Mouse (Mus musculus) testis, adult 2 months (tissue): Measurements from ENCODE around the gene Parp8. TPM values are rescaled to one million over a fixed set of nuclear protein-coding genes. Genes with fewer than 3 reads are reported as not detected.

Experiments used
- H3K27ac ChIP-seq: fragments of 200-500 bp; 2 replicates; pipeline ENCODE4 v1.5.1; 2012; ENCODE audit warnings: low read depth, low read length; ENCODE audit not compliant: control insufficient read depth, insufficient read depth
- H3K27me3 ChIP-seq: fragments of 200-500 bp; 2 replicates; pipeline ENCODE4 v1.6.1; 2012; ENCODE audit warnings: mild to moderate bottlenecking, low read length, moderate library complexity; ENCODE audit not compliant: control insufficient read depth, insufficient read depth
- H3K36me3 ChIP-seq: fragments of 200-500 bp; 2 replicates; pipeline ENCODE4 v1.6.1; 2012; ENCODE audit warnings: mild to moderate bottlenecking, low read length; ENCODE audit not compliant: control insufficient read depth, insufficient read depth
- H3K4me1 ChIP-seq: fragments of 200-500 bp; 2 replicates; pipeline ENCODE4 v1.6.1; 2012; ENCODE audit warnings: low read length; ENCODE audit not compliant: control insufficient read depth, insufficient read depth
- H3K4me3 ChIP-seq: fragments of 200-500 bp; 2 replicates; pipeline ENCODE4 v1.5.1; 2012; ENCODE audit warnings: low read depth, mild to moderate bottlenecking, low read length, moderate library complexity, mixed read lengths; ENCODE audit not compliant: control insufficient read depth
- CTCF ChIP-seq: fragments of 200-500 bp; IDR thresholded peaks from 2 replicates; pipeline ENCODE4 v1.5.1; 2012; ENCODE audit warnings: low read depth, mild to moderate bottlenecking, inconsistent platforms, low read length, moderate library complexity; ENCODE audit not compliant: control insufficient read depth, insufficient read depth, insufficient replicate concordance
- POLR2A ChIP-seq: fragments of 200-500 bp; IDR thresholded peaks from 2 replicates; pipeline ENCODE4 v1.6.1; 2012; ENCODE audit warnings: low read depth, mild to moderate bottlenecking, inconsistent platforms, low read length, moderate library complexity; ENCODE audit not compliant: control insufficient read depth
- polyA plus RNA-seq: library from polyadenylated mRNA; depleted of rRNA; stranded (reverse); fragments of >200 nt; gene quantifications from 2 replicates; pipeline ENCODE4 v1.2.3, GENCODE M21; 2012

The Parp8 gene
- polyA plus RNA-seq, 1 experiment = 5.8 TPM

DNA sequence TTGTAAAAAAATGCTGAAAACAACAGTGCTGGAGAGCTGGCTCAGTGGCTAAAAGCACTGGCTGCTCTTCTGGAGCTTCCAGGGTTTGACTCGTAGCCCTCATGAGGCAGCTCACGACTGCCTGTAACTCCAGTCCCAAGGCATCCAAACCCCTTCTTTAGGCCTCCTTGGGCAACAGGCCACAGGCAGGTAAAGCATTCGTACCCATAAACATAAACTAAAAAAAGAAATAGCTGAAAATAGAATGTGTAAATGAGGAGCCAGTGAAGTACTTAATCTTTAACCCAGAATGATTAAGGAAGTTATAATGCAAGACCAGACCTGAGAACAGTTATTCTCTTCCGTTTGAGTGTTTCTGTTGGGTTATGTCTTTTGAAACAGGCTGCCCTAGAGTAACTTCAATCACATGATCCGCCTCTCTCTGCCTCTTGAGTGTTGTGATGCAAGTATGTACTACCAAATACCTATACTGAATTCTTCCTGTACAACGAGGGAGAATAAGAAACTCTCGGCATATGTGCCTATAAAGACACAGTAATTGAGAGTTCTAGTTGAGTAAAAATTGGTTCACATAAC lies 53.2 kb downstream of the Parp8 start:
- H3K4me3 ChIP-seq = no peak overlapping the region
- no peak for TF ChIP-seq CTCF
- TF ChIP-seq POLR2A = no peak

DNA sequence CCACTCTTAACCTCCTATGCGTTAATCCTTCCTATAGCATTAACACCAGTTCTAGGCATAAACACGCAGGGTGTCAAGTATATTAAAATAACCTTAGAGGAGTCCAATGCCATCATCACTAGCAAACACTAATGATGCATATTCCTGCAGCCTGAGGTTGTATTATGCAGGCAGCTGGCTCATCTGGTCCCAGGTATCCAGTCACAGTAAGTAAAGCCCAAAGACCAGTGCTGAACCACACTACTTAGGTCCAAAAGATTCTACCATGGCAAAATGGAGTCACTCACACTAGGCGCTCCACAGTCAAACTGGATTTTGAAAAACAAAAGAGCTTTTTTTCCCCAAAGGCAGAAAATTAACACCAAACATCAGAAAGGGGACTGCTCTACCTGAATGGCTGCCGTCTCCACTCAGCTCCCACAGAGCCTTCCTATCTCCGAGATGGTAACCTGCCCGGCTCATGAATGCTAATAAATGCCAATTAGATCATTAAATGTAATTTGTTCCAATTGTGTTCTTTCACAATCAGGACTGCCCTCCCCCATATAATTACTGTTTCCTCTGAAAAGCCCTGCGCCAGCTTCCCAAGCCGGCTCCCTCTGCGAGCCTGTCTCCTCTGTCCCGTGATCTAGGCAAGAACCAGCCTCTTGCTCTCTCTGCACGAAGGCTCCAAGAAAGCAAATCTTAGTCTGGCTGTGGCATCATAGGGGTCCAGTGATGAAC lies 54.5 kb downstream of the Parp8 start:
- Histone ChIP-seq H3K27me3 (no peaks in the 10 kb centered on the region), H3K4me3 (no peak overlapping the region), H3K4me1 (no peaks in the 10 kb centered on the region), H3K27ac (no peak overlapping the region), H3K36me3 (no peaks in the 10 kb centered on the region)
- TF ChIP-seq POLR2A (no peak), CTCF (no peak)

More for the DNA sequence above, 53.2 kb downstream of the Parp8 start:
- Histone ChIP-seq H3K36me3 (no peaks in the 10 kb centered on the region), H3K27ac (no peak overlapping the region), H3K4me1 (no peaks in the 10 kb centered on the region), H3K27me3 (no peaks in the 10 kb centered on the region)

DNA sequence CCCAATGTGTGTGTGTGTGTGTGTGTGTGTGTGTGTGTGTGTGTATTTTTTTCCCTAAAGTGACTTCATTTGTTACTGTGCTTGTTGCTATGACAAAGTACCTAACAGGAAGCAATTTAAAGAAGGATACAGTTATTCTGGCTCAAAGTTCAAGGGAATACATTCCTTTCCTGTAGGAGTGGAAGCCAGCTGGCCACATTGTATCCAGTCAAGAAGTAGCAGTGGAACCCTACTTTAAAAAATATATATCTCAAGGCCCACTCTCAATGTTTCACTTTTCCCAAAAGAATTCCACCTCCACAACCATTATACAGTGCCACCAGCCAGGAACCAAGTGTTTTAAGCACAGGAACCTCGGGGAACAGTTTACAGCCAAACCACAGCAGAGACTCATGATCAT lies 55.7 kb downstream of the Parp8 start:
- Histone ChIP-seq H3K27ac (no peak overlapping the region), H3K4me3 (no peak overlapping the region), H3K27me3 (no peaks in the 10 kb centered on the region), H3K4me1 (no peaks in the 10 kb centered on the region), H3K36me3 (no peaks in the 10 kb centered on the region)
- TF ChIP-seq POLR2A (no peak), CTCF (no peak)

DNA sequence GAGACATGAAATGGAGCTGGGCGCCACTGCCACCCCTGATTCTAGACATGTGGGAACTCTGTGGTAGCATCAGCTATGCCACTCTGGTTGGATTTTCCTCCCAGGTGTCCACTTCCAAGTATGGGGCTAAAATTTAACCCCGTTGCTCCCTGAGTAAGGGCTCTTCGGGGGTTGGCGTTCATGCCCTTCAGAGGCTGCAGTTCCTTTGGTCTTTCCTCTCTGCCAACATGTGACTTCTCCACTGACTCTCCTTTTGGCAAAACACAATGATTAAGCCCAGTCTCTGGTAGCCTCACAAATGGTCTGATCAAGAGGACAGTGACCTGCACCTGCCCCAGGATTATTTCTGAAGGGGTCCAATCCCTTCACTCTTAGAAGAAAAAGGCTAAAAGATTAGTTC lies 56.4 kb downstream of the Parp8 start:
- H3K27me3 ChIP-seq = no peaks in the 10 kb centered on the region
- no peak overlapping the region for H3K4me3 ChIP-seq
- H3K27ac ChIP-seq = no peak overlapping the region
- TF ChIP-seq POLR2A (no peak), CTCF (no peak)
- H3K36me3 ChIP-seq = no peaks in the 10 kb centered on the region
- no peaks in the 10 kb centered on the region for H3K4me1 ChIP-seq

DNA sequence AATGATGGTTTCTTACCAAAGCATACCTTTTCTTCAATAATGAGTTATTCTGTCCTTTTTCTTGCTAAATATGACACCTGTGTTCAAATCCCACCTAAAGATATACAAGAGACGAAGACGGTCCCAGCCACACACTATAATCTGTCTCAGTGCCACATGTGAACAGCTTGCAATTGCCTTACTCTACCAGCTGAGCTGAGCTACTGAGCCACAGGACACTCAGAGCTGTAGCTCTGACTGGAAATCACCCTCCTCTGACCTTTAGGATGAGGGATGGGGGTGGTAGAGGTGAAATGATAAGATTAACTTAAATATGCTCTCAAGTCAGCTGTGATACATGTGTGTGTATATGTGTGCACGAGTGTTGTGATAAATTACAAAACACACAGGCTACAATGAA lies 57.9 kb downstream of the Parp8 start:
- Histone ChIP-seq H3K36me3 (no peaks in the 10 kb centered on the region), H3K27me3 (no peaks in the 10 kb centered on the region), H3K4me1 (no peaks in the 10 kb centered on the region), H3K4me3 (no peak overlapping the region), H3K27ac (no peak overlapping the region)
- TF ChIP-seq POLR2A (no peak), CTCF (no peak)

- no peaks in the 10 kb centered on the region for H3K4me1 ChIP-seq
- no peak for TF ChIP-seq CTCF
- no peak for TF ChIP-seq POLR2A
- no peaks in the 10 kb centered on the region for H3K27me3 ChIP-seq
- no peak overlapping the region for H3K27ac ChIP-seq
- H3K36me3 ChIP-seq = no peaks in the 10 kb centered on the region
- no peak overlapping the region for H3K4me3 ChIP-seq
These were observed 62.6 kb downstream of the Parp8 start for GRCm38 (mm10) chr13:116962480-116963462.
